Mouse (Mus musculus): ENCODE measurements around the gene Ddi2. TPM values are rescaled to one million over a fixed set of nuclear protein-coding genes. Genes with fewer than 3 reads are reported as not detected.

The Ddi2 gene
- polyA plus RNA-seq, 1 experiment = 1.7 TPM

DNA sequence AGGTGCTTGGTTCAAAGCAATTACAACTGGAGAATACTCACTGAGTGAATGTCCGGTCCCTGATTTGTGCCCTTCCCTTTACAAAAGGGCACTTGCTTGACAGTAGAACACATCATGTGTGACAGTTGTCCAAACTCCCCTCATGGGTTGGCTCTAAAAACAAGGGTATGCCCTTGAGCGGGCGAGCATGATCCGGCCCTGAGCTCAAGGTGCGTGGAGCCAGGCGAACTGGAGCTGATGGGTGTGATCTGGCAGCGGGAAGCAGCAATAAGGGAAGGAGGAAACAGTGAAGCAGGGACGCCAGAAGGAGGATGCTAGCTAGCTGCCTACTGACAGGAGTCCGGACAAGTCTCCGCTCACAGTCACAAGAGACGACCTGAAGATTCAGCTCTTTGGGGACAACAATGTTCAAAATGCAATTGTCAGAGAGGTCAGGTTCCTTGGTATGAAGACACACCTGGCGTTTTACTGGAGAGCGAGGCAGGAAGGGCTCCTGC lies 38.9 kb upstream of the Ddi2 start:
- Histone ChIP-seq H3K4me1 (peaks cover 7% of the 10 kb centered on the region), H3K4me3 (replicated peaks) (no peak overlapping the region), H3K36me3 (replicated peaks; ENCODE audit: low read length) (peaks cover 51% of the 10 kb centered on the region), H3K9me3 (no peaks in the 10 kb centered on the region), H3K27me3 (replicated peaks) (peaks cover 2% of the 10 kb centered on the region)
- no peak for TF ChIP-seq GATA1 (IDR thresholded peaks at IDR 0.05; ENCODE audit: borderline replicate concordance, low read length)
- no peak for TF ChIP-seq FLI1 (IDR thresholded peaks at IDR 0.05; ENCODE audit: low read length)

DNA sequence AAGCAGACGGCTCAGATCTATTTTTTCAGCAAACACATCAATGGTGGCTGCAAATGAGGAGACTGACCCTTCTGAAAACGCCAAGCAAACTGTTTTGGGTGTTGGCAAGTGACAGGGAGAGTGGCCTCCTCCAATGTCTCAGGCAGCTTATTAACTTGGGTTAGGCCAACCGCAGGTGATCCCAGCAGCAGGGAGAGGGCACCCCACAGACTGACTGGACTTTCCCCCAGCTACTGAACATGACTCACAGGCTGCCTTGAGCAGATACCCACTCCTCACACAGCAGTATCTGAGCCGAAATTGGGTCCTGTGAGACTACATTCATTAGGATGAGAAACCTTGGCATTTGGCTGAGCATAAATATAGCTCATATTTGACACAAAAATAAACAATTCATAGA lies 37.7 kb upstream of the Ddi2 start:
- H3K4me3 ChIP-seq (replicated peaks) = no peak overlapping the region
- no peaks in the 10 kb centered on the region for H3K4me1 ChIP-seq
- peaks cover 4% of the 10 kb centered on the region for H3K27me3 ChIP-seq (replicated peaks)
- TF ChIP-seq FLI1 (IDR thresholded peaks at IDR 0.05; ENCODE audit: low read length) (no peak), GATA1 (IDR thresholded peaks at IDR 0.05; ENCODE audit: borderline replicate concordance, low read length) (no peak)
- H3K36me3 ChIP-seq (replicated peaks; ENCODE audit: low read length) = peaks cover 41% of the 10 kb centered on the region
- no peaks in the 10 kb centered on the region for H3K9me3 ChIP-seq

DNA sequence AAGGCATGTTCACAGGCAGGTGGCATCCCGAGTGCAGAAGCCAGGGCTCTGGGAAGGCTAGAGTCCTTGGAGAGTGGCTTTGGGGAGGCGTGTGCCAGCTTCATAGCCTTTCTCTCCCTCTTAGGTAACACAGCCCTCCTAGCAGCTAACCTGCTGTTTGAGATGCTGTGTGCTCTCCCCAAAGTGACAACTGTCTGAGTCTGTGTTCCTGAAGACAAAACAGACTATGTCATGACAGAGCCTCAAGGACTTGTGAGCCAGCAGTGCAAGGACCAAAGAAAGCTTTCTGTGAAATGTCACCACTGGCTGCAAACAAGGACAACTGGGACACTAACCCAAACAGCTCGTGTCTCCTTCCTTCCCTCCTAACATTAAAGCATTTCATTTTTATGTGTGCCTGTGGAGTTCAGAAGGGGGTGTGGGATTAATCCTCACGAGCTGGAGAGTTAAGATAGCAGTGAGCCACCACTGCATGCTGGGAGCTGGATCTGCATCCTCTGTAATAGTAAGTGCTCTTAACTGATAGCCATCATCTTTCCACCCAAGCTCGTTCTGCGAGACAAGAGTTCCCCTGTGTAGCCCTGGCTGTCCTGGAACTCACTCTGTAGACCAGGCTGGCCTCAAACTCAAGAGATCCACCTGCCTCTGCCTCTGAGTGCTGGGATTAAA lies 35.8 kb upstream of the Ddi2 start:
- Histone ChIP-seq H3K4me3 (replicated peaks) (no peak overlapping the region), H3K27me3 (replicated peaks) (peaks cover 17% of the 10 kb centered on the region), H3K36me3 (replicated peaks; ENCODE audit: low read length) (peaks cover 34% of the 10 kb centered on the region), H3K9me3 (no peaks in the 10 kb centered on the region; the same call in 1 of the 2 replicates), H3K4me1 (no peaks in the 10 kb centered on the region)
- TF ChIP-seq GATA1 (IDR thresholded peaks at IDR 0.05; ENCODE audit: borderline replicate concordance, low read length) = no peak
- no peak for TF ChIP-seq FLI1 (IDR thresholded peaks at IDR 0.05; ENCODE audit: low read length)

DNA sequence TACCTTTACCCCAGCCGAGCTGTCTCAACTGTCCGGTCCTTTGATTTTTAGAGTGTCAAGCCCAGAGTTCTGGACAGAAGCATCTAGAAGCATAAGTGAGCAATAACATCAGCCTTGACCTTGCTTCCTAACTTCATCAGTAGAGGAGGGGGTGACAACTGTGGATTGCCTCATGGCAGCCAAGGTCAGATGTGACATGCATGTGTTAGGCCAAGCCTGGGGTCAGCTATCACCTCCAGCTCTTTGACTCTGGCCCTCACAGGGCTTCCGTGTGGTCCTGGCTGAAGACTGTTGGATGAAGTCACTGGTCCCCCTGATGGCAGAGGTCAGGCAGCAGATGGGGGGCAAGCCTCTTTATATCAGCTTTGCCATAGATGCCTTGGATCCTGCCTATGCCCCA lies 33.9 kb upstream of the Ddi2 start:
- peaks cover 17% of the 10 kb centered on the region for H3K27me3 ChIP-seq (replicated peaks)
- H3K4me1 ChIP-seq = peaks cover 2% of the 10 kb centered on the region
- H3K9me3 ChIP-seq = no peaks in the 10 kb centered on the region; the same call in 1 of the 2 replicates
- no peak for TF ChIP-seq GATA1 (IDR thresholded peaks at IDR 0.05; ENCODE audit: borderline replicate concordance, low read length)
- TF ChIP-seq FLI1 (IDR thresholded peaks at IDR 0.05; ENCODE audit: low read length) = no peak
- peaks cover 15% of the 10 kb centered on the region for H3K36me3 ChIP-seq (replicated peaks; ENCODE audit: low read length)
- H3K4me3 ChIP-seq (replicated peaks) = no peak overlapping the region

DNA sequence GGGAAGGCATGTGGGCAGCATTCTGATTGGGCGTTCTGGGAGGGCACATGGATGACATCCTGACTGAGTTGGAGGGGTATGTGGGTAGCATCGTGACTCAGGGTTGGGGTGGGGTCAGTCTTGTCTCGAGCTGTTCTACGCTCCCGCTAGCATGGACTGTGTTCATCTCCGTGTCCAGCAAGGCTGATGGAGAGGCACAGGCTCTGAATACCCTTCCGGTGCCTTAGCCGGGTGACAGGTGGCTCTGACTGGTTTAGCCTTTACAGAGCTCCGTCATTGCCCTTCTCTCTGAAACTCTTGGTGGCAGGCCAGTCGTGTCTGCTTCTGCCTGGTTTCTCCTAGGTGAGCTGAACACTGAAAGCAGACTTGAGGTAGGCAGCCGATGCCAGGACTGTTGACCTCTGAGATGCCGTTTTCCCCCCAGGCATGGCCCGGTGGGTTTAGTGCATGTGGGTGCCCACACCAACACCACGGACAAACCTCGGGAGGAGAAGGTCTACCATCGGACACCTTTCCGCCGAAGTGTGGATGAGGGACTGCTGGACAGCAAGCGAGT lies 32.2 kb upstream of the Ddi2 start:
- TF ChIP-seq GATA1 (IDR thresholded peaks at IDR 0.05; ENCODE audit: borderline replicate concordance, low read length) (no peak), FLI1 (IDR thresholded peaks at IDR 0.05; ENCODE audit: low read length) (no peak)
- H3K4me3 ChIP-seq (replicated peaks) = no peak overlapping the region

DNA sequence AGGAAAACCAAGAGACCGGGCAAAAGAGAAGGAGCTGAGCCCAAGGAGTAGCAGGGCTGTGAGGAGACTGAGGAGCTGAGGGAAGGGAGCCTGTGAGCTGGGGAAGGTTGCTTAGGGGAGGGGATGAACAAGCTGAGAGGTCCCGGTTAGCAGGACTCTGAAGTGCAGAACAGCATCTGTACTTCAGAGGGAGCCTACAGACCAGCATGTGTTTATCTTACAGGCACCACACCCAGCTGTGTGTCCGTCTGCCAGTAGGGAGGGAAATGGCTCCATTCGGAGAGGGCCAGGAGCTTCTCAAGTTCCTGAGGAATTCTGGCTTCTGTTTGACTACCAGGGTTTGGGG lies 28.8 kb upstream of the Ddi2 start:
- H3K4me3 ChIP-seq (replicated peaks) = peak overlapping the region; percentile 42
- H3K4me1 ChIP-seq = peaks cover 10% of the 10 kb centered on the region
- TF ChIP-seq FLI1 (IDR thresholded peaks at IDR 0.05; ENCODE audit: low read length) (no peak), GATA1 (IDR thresholded peaks at IDR 0.05; ENCODE audit: borderline replicate concordance, low read length) (no peak)
- peaks cover 28% of the 10 kb centered on the region for H3K27me3 ChIP-seq (replicated peaks)
- no peaks in the 10 kb centered on the region for H3K36me3 ChIP-seq (replicated peaks; ENCODE audit: low read length)
- no peaks in the 10 kb centered on the region; the same call in 1 of the 2 replicates for H3K9me3 ChIP-seq

More for the DNA sequence above, 32.2 kb upstream of the Ddi2 start:
- Histone ChIP-seq H3K4me1 (peaks cover 10% of the 10 kb centered on the region), H3K36me3 (replicated peaks; ENCODE audit: low read length) (no peaks in the 10 kb centered on the region), H3K9me3 (no peaks in the 10 kb centered on the region; the same call in 1 of the 2 replicates), H3K27me3 (replicated peaks) (peaks cover 20% of the 10 kb centered on the region)

DNA sequence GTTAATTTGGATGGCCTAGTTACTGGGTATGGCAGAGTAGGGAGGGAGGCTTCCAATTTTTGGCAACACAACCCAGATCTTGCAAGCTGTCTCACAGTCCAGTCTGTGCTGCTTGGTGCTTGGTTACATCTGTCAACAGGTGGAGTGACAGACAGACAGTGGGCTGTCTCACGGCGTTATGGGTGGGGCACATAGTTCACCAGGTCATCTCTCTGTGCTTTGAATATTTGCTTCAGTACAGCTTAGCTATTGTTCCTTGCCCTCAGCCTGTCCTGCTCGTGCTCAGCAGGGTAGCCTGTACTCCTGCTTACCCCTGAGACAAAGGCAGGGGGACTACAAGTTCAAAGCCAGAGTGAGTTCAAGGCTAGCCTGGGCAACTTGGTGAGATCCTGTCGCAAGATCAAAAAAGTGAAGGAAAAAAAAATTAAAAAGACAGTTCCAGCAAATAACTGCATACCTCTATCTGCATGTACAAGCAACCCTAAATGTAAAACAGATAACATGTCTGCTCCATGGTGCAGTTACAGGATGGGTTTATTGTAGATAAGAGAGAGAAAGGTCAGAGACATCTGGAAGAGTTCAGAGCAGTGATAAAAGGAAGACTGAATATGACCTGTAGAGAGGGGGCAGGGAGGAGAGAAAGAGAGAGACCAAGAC lies 28.3 kb upstream of the Ddi2 start:
- Histone ChIP-seq H3K36me3 (replicated peaks; ENCODE audit: low read length) (no peaks in the 10 kb centered on the region), H3K27me3 (replicated peaks) (peaks cover 32% of the 10 kb centered on the region), H3K9me3 (no peaks in the 10 kb centered on the region; the same call in 1 of the 2 replicates), H3K4me1 (peaks cover 12% of the 10 kb centered on the region), H3K4me3 (replicated peaks) (no peak overlapping the region)
- TF ChIP-seq GATA1 (IDR thresholded peaks at IDR 0.05; ENCODE audit: borderline replicate concordance, low read length) (no peak), FLI1 (IDR thresholded peaks at IDR 0.05; ENCODE audit: low read length) (no peak)

DNA sequence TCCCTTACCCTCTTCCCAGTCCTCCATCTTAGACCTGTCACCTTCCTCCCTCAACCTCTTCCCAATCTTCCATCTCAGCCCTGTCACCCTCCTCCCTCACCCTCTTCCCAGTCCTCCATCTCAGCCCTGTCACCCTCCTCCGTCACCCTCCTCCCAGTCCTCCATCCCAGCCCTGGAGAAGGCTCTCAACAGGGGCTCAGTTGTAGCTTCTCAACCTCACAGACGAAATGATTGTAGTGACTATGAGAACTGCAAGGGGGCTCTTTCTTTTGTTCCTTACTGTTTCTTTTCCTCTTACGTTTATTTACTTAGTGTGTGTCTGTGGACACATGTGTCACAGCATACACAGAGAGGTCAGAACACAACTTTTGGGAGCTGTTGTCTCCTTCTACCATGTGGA lies 27.6 kb upstream of the Ddi2 start:
- Histone ChIP-seq H3K4me3 (replicated peaks) (no peak overlapping the region), H3K36me3 (replicated peaks; ENCODE audit: low read length) (no peaks in the 10 kb centered on the region), H3K4me1 (peaks cover 13% of the 10 kb centered on the region), H3K27me3 (replicated peaks) (peaks cover 33% of the 10 kb centered on the region), H3K9me3 (no peaks in the 10 kb centered on the region; the same call in 1 of the 2 replicates)
- TF ChIP-seq GATA1 (IDR thresholded peaks at IDR 0.05; ENCODE audit: borderline replicate concordance, low read length) (no peak), FLI1 (IDR thresholded peaks at IDR 0.05; ENCODE audit: low read length) (no peak)

DNA sequence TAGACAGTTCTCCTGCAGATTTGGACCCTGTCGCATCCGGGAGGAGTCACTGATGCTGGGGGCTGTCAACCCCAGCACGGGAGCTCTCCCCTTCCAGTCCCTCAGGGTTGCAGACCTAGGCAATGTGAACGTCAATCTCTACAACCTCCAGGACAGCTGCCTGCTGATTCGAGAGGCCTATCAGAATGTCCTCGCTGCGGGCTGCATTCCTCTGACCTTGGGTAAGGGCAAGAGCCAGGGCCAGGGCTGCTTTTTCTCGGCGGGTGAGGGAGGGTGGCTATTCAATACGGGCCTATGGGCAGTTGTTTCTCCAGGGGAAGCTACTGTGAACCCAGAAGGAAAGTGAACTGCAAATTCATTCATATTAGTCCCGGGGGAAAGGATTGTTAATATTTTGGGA lies 26.3 kb upstream of the Ddi2 start:
- Histone ChIP-seq H3K4me3 (replicated peaks) (no peak overlapping the region), H3K4me1 (peaks cover 13% of the 10 kb centered on the region), H3K36me3 (replicated peaks; ENCODE audit: low read length) (no peaks in the 10 kb centered on the region), H3K27me3 (replicated peaks) (peaks cover 26% of the 10 kb centered on the region), H3K9me3 (no peaks in the 10 kb centered on the region; the same call in 1 of the 2 replicates)
- TF ChIP-seq GATA1 (IDR thresholded peaks at IDR 0.05; ENCODE audit: borderline replicate concordance, low read length) (no peak), FLI1 (IDR thresholded peaks at IDR 0.05; ENCODE audit: low read length) (no peak)

All from megakaryocyte, embryonic 14.5 days (primary cell).